Mouse (Mus musculus): ENCODE measurements around the gene Xpo6.

- TF ChIP-seq POLR2A (IDR thresholded peaks at IDR 0.05; ENCODE audit: control insufficient read depth, extremely low read depth, insufficient read depth, low read length, poor library complexity) (no peak), CTCF (IDR thresholded peaks at IDR 0.05; ENCODE audit: borderline replicate concordance, control insufficient read depth, extremely low read depth, insufficient read depth, low read length, poor library complexity) (no peak)
These were observed 114.0 kb downstream of the Xpo6 start for GRCm38 (mm10) chr7:126086321-126086741.
